Mouse (Mus musculus) lung, postnatal 4 days (tissue): ENCODE data around the gene Zfp609.
"Not testable (repeated sequence)": the region's sequence is repeated elsewhere in the genome, so short reads cannot be mapped to it uniquely, and the experiment has no call there.

Experiments
- DNase-seq, 2 experiments: peaks; one replicate each; pipeline ENCODE4 v3.0.0; 2021

The Zfp609 gene

GRCm38 (mm10) chr9:65703926-65704595 lies 123.3 kb downstream of the Zfp609 start:
- DNase-seq, result no peak

GRCm38 (mm10) chr9:65703241-65703640 lies 124.1 kb downstream of the Zfp609 start:
- DNase-seq, result no peak

- DNase-seq, result no peak
Observed at GRCm38 (mm10) chr9:65702286-65702685, 125.1 kb downstream of the Zfp609 start.

- no peak for DNase-seq
Observed at GRCm38 (mm10) chr9:65700504-65700903, 126.9 kb downstream of the Zfp609 start.

GRCm38 (mm10) chr9:65697992-65698391 lies 129.4 kb downstream of the Zfp609 start:
- DNase-seq, result no peak

GRCm38 (mm10) chr9:65697356-65697755 lies 130.0 kb downstream of the Zfp609 start:
- no peak for DNase-seq

GRCm38 (mm10) chr9:65696337-65696736 lies 131.0 kb downstream of the Zfp609 start:
- peak in 1 of 2 experiments; percentile 33 for DNase-seq

- peak; percentile 43 to 77 for DNase-seq
Observed at GRCm38 (mm10) chr9:65695646-65696045, 131.7 kb downstream of the Zfp609 start.

- no peak for DNase-seq
Observed at GRCm38 (mm10) chr9:65692959-65693603, 134.3 kb downstream of the Zfp609 start.

- DNase-seq, result no peak
Observed at GRCm38 (mm10) chr9:65692466-65692865, 134.9 kb downstream of the Zfp609 start.

GRCm38 (mm10) chr9:65689869-65690268 lies 137.5 kb downstream of the Zfp609 start:
- DNase-seq, result not testable (repeated sequence)

GRCm38 (mm10) chr9:65684704-65685103 lies 142.7 kb downstream of the Zfp609 start:
- no peak for DNase-seq

GRCm38 (mm10) chr9:65682994-65683393 lies 144.4 kb downstream of the Zfp609 start:
- no peak for DNase-seq

- DNase-seq, result no peak
Observed at GRCm38 (mm10) chr9:65682183-65682582, 145.2 kb downstream of the Zfp609 start.

GRCm38 (mm10) chr9:65681634-65681940 lies 145.8 kb downstream of the Zfp609 start:
- DNase-seq, result no peak

GRCm38 (mm10) chr9:65680938-65681633 lies 146.3 kb downstream of the Zfp609 start:
- no peak for DNase-seq

GRCm38 (mm10) chr9:65679181-65679761 lies 148.1 kb downstream of the Zfp609 start:
- DNase-seq, result peak; percentile 72 to 88

- DNase-seq, result no peak
Observed at GRCm38 (mm10) chr9:65677119-65677462, 150.3 kb downstream of the Zfp609 start.

- DNase-seq, result peak; percentile 98 to 99
Observed at GRCm38 (mm10) chr9:65676358-65677118, 150.8 kb downstream of the Zfp609 start.

GRCm38 (mm10) chr9:65675461-65676357 lies 151.7 kb downstream of the Zfp609 start:
- peak; percentile 47 to 63 for DNase-seq

GRCm38 (mm10) chr9:65672996-65673395 lies 154.4 kb downstream of the Zfp609 start:
- DNase-seq, result peak in 1 of 2 experiments; percentile 28

GRCm38 (mm10) chr9:65671431-65671931 lies 155.9 kb downstream of the Zfp609 start:
- peak; percentile 79 to 92 for DNase-seq
